Mouse (Mus musculus): ENCODE data around the gene Pde4b. TPM values are rescaled to one million over a fixed set of nuclear protein-coding genes. Genes with fewer than 3 reads are reported as not detected.

Pde4b gene
- polyA plus RNA-seq, 1 experiment from 2014 or later = 35.4 TPM

- Histone ChIP-seq H3K4me3 (ENCODE audit: low read length) (0 out of 2 replicates have a peak overlapping the region, but pooled peaks have one; percentile 12), H3K9ac (ENCODE audit: low read length) (no peak overlapping the region), H3K9me3 (ENCODE audit: control insufficient read depth, low read length) (no peaks in the 10 kb centered on the region), H3K4me1 (replicated peaks; ENCODE audit: control insufficient read depth, insufficient read depth, low read length) (peaks cover 18% of the 10 kb centered on the region), H3K27me3 (ENCODE audit: control insufficient read depth, insufficient read depth, low read depth, low read length) (no peaks in the 10 kb centered on the region), H3K4me2 (ENCODE audit: low read depth, low read length) (peak overlapping the region; percentile 31), H3K36me3 (ENCODE audit: control insufficient read depth, insufficient read depth, low read length) (no peaks in the 10 kb centered on the region), H3K27ac (ENCODE audit: low read length) (no peak overlapping the region)
- 62% methylated on average over 6 of the region's 6 CpGs for WGBS
- no peak for ATAC-seq (ENCODE audit: low read depth)
Observed at GRCm38 (mm10) chr4:102256170-102256960, 169.0 kb downstream of the Pde4b start.

- H3K4me3 ChIP-seq (ENCODE audit: low read length) = no peak overlapping the region
- peaks cover 6% of the 10 kb centered on the region; the same call in 1 of the 2 replicates for H3K4me1 ChIP-seq (replicated peaks; ENCODE audit: control insufficient read depth, insufficient read depth, low read length)
- H3K4me2 ChIP-seq (ENCODE audit: low read depth, low read length) = no peak overlapping the region
- no peak overlapping the region for H3K27ac ChIP-seq (ENCODE audit: low read length)
- no peaks in the 10 kb centered on the region for H3K9me3 ChIP-seq (ENCODE audit: control insufficient read depth, low read length)
- no peaks in the 10 kb centered on the region for H3K36me3 ChIP-seq (ENCODE audit: control insufficient read depth, insufficient read depth, low read length)
- no peak overlapping the region for H3K9ac ChIP-seq (ENCODE audit: low read length)
- no peaks in the 10 kb centered on the region for H3K27me3 ChIP-seq (ENCODE audit: control insufficient read depth, insufficient read depth, low read depth, low read length)
- no peak for ATAC-seq (ENCODE audit: low read depth)
Observed at GRCm38 (mm10) chr4:102260216-102260615, 172.9 kb downstream of the Pde4b start.

- 49% methylated on average over 3 of the region's 3 CpGs for WGBS
Observed at GRCm38 (mm10) chr4:102272313-102272712, 185.0 kb downstream of the Pde4b start.

GRCm38 (mm10) chr4:102272749-102273148 lies 185.4 kb downstream of the Pde4b start:
- Histone ChIP-seq H3K4me3 (ENCODE audit: low read length) (no peak overlapping the region), H3K4me1 (replicated peaks; ENCODE audit: control insufficient read depth, insufficient read depth, low read length) (no peaks in the 10 kb centered on the region), H3K27me3 (ENCODE audit: control insufficient read depth, insufficient read depth, low read depth, low read length) (no peaks in the 10 kb centered on the region), H3K27ac (ENCODE audit: low read length) (no peak overlapping the region), H3K36me3 (ENCODE audit: control insufficient read depth, insufficient read depth, low read length) (no peaks in the 10 kb centered on the region), H3K9ac (ENCODE audit: low read length) (no peak overlapping the region), H3K4me2 (ENCODE audit: low read depth, low read length) (no peak overlapping the region), H3K9me3 (ENCODE audit: control insufficient read depth, low read length) (no peaks in the 10 kb centered on the region)
- 41% methylated on average over 4 of the region's 4 CpGs for WGBS
- no peak for ATAC-seq (ENCODE audit: low read depth)

More at GRCm38 (mm10) chr4:102272313-102272712, 185.0 kb downstream of the Pde4b start:
- Histone ChIP-seq H3K27me3 (ENCODE audit: control insufficient read depth, insufficient read depth, low read depth, low read length) (no peaks in the 10 kb centered on the region), H3K4me3 (ENCODE audit: low read length) (no peak overlapping the region), H3K27ac (ENCODE audit: low read length) (no peak overlapping the region), H3K9me3 (ENCODE audit: control insufficient read depth, low read length) (no peaks in the 10 kb centered on the region), H3K4me1 (replicated peaks; ENCODE audit: control insufficient read depth, insufficient read depth, low read length) (no peaks in the 10 kb centered on the region), H3K36me3 (ENCODE audit: control insufficient read depth, insufficient read depth, low read length) (no peaks in the 10 kb centered on the region), H3K4me2 (ENCODE audit: low read depth, low read length) (no peak overlapping the region), H3K9ac (ENCODE audit: low read length) (no peak overlapping the region)
- ATAC-seq (ENCODE audit: low read depth) = no peak

GRCm38 (mm10) chr4:102275716-102276115 lies 188.4 kb downstream of the Pde4b start:
- WGBS = 65% methylated on average over 4 of the region's 4 CpGs

GRCm38 (mm10) chr4:102278958-102279357 lies 191.6 kb downstream of the Pde4b start:
- H3K4me3 ChIP-seq (ENCODE audit: low read length) = no peak overlapping the region
- ATAC-seq (ENCODE audit: low read depth) = no peak
- H3K4me2 ChIP-seq (ENCODE audit: low read depth, low read length) = no peak overlapping the region
- 75% methylated on average over 2 of the region's 2 CpGs for WGBS
- no peak overlapping the region for H3K9ac ChIP-seq (ENCODE audit: low read length)
- H3K9me3 ChIP-seq (ENCODE audit: control insufficient read depth, low read length) = no peaks in the 10 kb centered on the region
- no peaks in the 10 kb centered on the region for H3K4me1 ChIP-seq (replicated peaks; ENCODE audit: control insufficient read depth, insufficient read depth, low read length)
- no peaks in the 10 kb centered on the region for H3K36me3 ChIP-seq (ENCODE audit: control insufficient read depth, insufficient read depth, low read length)
- H3K27ac ChIP-seq (ENCODE audit: low read length) = no peak overlapping the region
- H3K27me3 ChIP-seq (ENCODE audit: control insufficient read depth, insufficient read depth, low read depth, low read length) = no peaks in the 10 kb centered on the region

More at GRCm38 (mm10) chr4:102275716-102276115, 188.4 kb downstream of the Pde4b start:
- Histone ChIP-seq H3K9me3 (ENCODE audit: control insufficient read depth, low read length) (no peaks in the 10 kb centered on the region), H3K4me3 (ENCODE audit: low read length) (no peak overlapping the region), H3K4me1 (replicated peaks; ENCODE audit: control insufficient read depth, insufficient read depth, low read length) (no peaks in the 10 kb centered on the region), H3K36me3 (ENCODE audit: control insufficient read depth, insufficient read depth, low read length) (no peaks in the 10 kb centered on the region), H3K4me2 (ENCODE audit: low read depth, low read length) (no peak overlapping the region), H3K9ac (ENCODE audit: low read length) (no peak overlapping the region), H3K27me3 (ENCODE audit: control insufficient read depth, insufficient read depth, low read depth, low read length) (no peaks in the 10 kb centered on the region), H3K27ac (ENCODE audit: low read length) (no peak overlapping the region)
- ATAC-seq (ENCODE audit: low read depth) = no peak

GRCm38 (mm10) chr4:102287172-102287571 lies 199.8 kb downstream of the Pde4b start:
- Histone ChIP-seq H3K27ac (ENCODE audit: low read length) (no peak overlapping the region), H3K9ac (ENCODE audit: low read length) (no peak overlapping the region), H3K27me3 (ENCODE audit: control insufficient read depth, insufficient read depth, low read depth, low read length) (no peaks in the 10 kb centered on the region), H3K4me3 (ENCODE audit: low read length) (no peak overlapping the region), H3K4me1 (replicated peaks; ENCODE audit: control insufficient read depth, insufficient read depth, low read length) (no peaks in the 10 kb centered on the region), H3K36me3 (ENCODE audit: control insufficient read depth, insufficient read depth, low read length) (no peaks in the 10 kb centered on the region), H3K9me3 (ENCODE audit: control insufficient read depth, low read length) (no peaks in the 10 kb centered on the region), H3K4me2 (ENCODE audit: low read depth, low read length) (no peak overlapping the region)
- ATAC-seq (ENCODE audit: low read depth) = peak; percentile 67
- WGBS = 66% methylated on average over 6 of the region's 6 CpGs

GRCm38 (mm10) chr4:102290052-102290734 lies 202.8 kb downstream of the Pde4b start:
- Histone ChIP-seq H3K4me2 (ENCODE audit: low read depth, low read length) (no peak overlapping the region), H3K9ac (ENCODE audit: low read length) (no peak overlapping the region), H3K4me3 (ENCODE audit: low read length) (no peak overlapping the region), H3K4me1 (replicated peaks; ENCODE audit: control insufficient read depth, insufficient read depth, low read length) (no peaks in the 10 kb centered on the region), H3K36me3 (ENCODE audit: control insufficient read depth, insufficient read depth, low read length) (no peaks in the 10 kb centered on the region), H3K9me3 (ENCODE audit: control insufficient read depth, low read length) (no peaks in the 10 kb centered on the region), H3K27me3 (ENCODE audit: control insufficient read depth, insufficient read depth, low read depth, low read length) (no peaks in the 10 kb centered on the region), H3K27ac (ENCODE audit: low read length) (no peak overlapping the region)
- 59% methylated on average over 6 of the region's 6 CpGs for WGBS
- no peak for ATAC-seq (ENCODE audit: low read depth)

- Histone ChIP-seq H3K4me1 (replicated peaks; ENCODE audit: control insufficient read depth, insufficient read depth, low read length) (no peaks in the 10 kb centered on the region), H3K36me3 (ENCODE audit: control insufficient read depth, insufficient read depth, low read length) (no peaks in the 10 kb centered on the region), H3K27me3 (ENCODE audit: control insufficient read depth, insufficient read depth, low read depth, low read length) (no peaks in the 10 kb centered on the region), H3K9me3 (ENCODE audit: control insufficient read depth, low read length) (no peaks in the 10 kb centered on the region), H3K27ac (ENCODE audit: low read length) (no peak overlapping the region), H3K4me2 (ENCODE audit: low read depth, low read length) (no peak overlapping the region), H3K4me3 (ENCODE audit: low read length) (no peak overlapping the region), H3K9ac (ENCODE audit: low read length) (no peak overlapping the region)
- no peak for ATAC-seq (ENCODE audit: low read depth)
Observed at GRCm38 (mm10) chr4:102297558-102297957, 210.2 kb downstream of the Pde4b start.

All from lung, embryonic 16.5 days (tissue).